ENCODE assay signal across 27 mouse cellular contexts in the genomic region with DNA sequence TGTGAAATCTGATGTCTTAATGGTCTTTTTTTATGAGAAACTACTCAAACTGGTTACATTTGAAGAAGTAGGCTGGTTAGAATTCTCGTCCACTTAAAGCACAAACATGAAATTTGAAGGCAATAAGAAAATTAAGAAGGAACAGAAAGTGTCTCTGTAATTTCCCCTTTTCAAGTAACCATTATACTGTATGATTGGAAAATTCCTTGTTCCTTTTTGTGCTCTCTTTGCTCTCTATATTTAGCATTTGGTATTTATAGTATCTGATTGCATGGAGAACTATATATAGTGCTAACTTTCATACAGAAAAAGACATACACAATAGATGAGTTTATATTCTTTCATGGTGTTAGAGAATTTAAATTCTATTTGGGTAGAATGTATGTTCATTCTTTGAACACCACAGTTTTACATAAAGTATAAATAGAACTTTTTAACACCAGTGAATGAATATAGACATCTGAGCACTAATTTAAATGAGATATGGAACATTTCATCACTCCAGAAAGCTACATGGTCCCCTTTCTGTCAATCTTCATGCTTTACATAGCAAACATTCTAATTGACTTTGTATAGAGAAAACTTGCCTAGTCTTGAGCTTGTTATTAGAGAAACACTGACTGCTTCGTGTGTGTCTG. TPM values are rescaled to one million over a fixed set of nuclear protein-coding genes. Genes with fewer than 3 reads are reported as not detected.
DNase-seq lines count a peak whose midpoint lies in the region; ATAC-seq and TF ChIP-seq lines count a peak whose summit lies in the region.
"Had no signal": no experiment of that assay in that cellular context is flagged by ENCODE, and none has a peak within 500 bp of the region (broad histone marks: within the 10 kb centered on the region; RNA-seq: fewer than 3 reads in every experiment).

No protein-coding gene starts in this region.

- H3K27ac ChIP-seq in forebrain, postnatal 0 days (ENCODE audit: low read depth, low read length) = no peak overlapping the region
- H3K27ac ChIP-seq in forebrain, embryonic 11.5 days (ENCODE audit: low read depth, low read length) = no peak overlapping the region
- H3K27ac ChIP-seq in heart, postnatal 0 days (ENCODE audit: low read depth) = no peak overlapping the region
- no peak overlapping the region for H3K27ac ChIP-seq in hindbrain, embryonic 16.5 days (ENCODE audit: low read depth, low read length)
- no peak overlapping the region for H3K27ac ChIP-seq in intestine, embryonic 16.5 days (ENCODE audit: low read length)
- H3K27ac ChIP-seq: heart, embryonic 13.5 days; hindbrain, embryonic 12.5 days; lung, embryonic 15.5 days; midbrain, embryonic 13.5 days had no signal

- H3K9ac ChIP-seq in forebrain, postnatal 0 days = no peak overlapping the region
- H3K9ac ChIP-seq in forebrain, embryonic 11.5 days (ENCODE audit: low read length) = no peak overlapping the region
- no peak overlapping the region for H3K9ac ChIP-seq in heart, postnatal 0 days (replicated peaks; ENCODE audit: low read depth, low read length)
- no peak overlapping the region for H3K9ac ChIP-seq in hindbrain, embryonic 16.5 days (ENCODE audit: low read depth, low read length)
- H3K9ac ChIP-seq in intestine, embryonic 16.5 days (ENCODE audit: low read depth, low read length) = no peak overlapping the region
- H3K9ac ChIP-seq: heart, embryonic 13.5 days; hindbrain, embryonic 12.5 days; lung, embryonic 15.5 days; midbrain, embryonic 13.5 days had no signal

- H3K4me1 ChIP-seq in forebrain, postnatal 0 days (ENCODE audit: insufficient read depth) = no peaks in the 10 kb centered on the region
- H3K4me1 ChIP-seq in forebrain, embryonic 11.5 days (replicated peaks; ENCODE audit: control insufficient read depth, insufficient read depth, low read length) = no peaks in the 10 kb centered on the region
- H3K4me1 ChIP-seq in heart, postnatal 0 days (ENCODE audit: control insufficient read depth, insufficient read depth) = no peaks in the 10 kb centered on the region
- H3K4me1 ChIP-seq in hindbrain, embryonic 16.5 days (ENCODE audit: control insufficient read depth, insufficient read depth, low read depth, low read length) = no peaks in the 10 kb centered on the region
- H3K4me1 ChIP-seq in intestine, embryonic 16.5 days (ENCODE audit: control insufficient read depth, insufficient read depth, low read length) = no peaks in the 10 kb centered on the region
- H3K4me1 ChIP-seq: heart, embryonic 13.5 days; hindbrain, embryonic 12.5 days; lung, embryonic 15.5 days; midbrain, embryonic 13.5 days had no signal

- H3K36me3 ChIP-seq in forebrain, postnatal 0 days (ENCODE audit: insufficient read depth) = no peaks in the 10 kb centered on the region
- no peaks in the 10 kb centered on the region for H3K36me3 ChIP-seq in forebrain, embryonic 11.5 days (ENCODE audit: control insufficient read depth, insufficient read depth, low read length)
- no peaks in the 10 kb centered on the region for H3K36me3 ChIP-seq in heart, postnatal 0 days (replicated peaks; ENCODE audit: control insufficient read depth, insufficient read depth, low read length)
- no peaks in the 10 kb centered on the region for H3K36me3 ChIP-seq in hindbrain, embryonic 16.5 days (ENCODE audit: control insufficient read depth, insufficient read depth, low read length)
- no peaks in the 10 kb centered on the region for H3K36me3 ChIP-seq in intestine, embryonic 16.5 days (ENCODE audit: control insufficient read depth, insufficient read depth, low read length)
- H3K36me3 ChIP-seq: heart, embryonic 13.5 days; hindbrain, embryonic 12.5 days; lung, embryonic 15.5 days; midbrain, embryonic 13.5 days had no signal

- DNase-seq in forebrain, postnatal 0 days = no peak
- DNase-seq in forebrain, embryonic 11.5 days (ENCODE audit: low spot score) = no peak
- peak; percentile 26 for DNase-seq in heart, postnatal 0 days (ENCODE audit: low spot score)
- DNase-seq in heart, adult 18-20 months = no peak
- DNase-seq: adrenal gland, postnatal 14 days; cerebellum, adult 11-12 months; cerebellum, postnatal 10 days; gastrocnemius, postnatal 10 days; heart, adult 11 months; heart, postnatal 14 days; kidney, adult 9 months; kidney, postnatal 10 days; layer of hippocampus, postnatal 36 days; liver; retina, postnatal 1 day; right cerebral cortex, postnatal 14 days had no signal

- TF ChIP-seq EP300 in heart, postnatal 0 days (IDR thresholded peaks at IDR 0.05; ENCODE audit: low read depth) = no peak

- no peak for TF ChIP-seq CTCF in forebrain, postnatal 0 days (IDR thresholded peaks at IDR 0.05; ENCODE audit: low read depth)
- no peak for TF ChIP-seq CTCF in heart, postnatal 0 days (IDR thresholded peaks at IDR 0.05; ENCODE audit: low read depth)

- peak; percentile 47; the same call in 1 of the 2 replicates for ATAC-seq in forebrain, postnatal 0 days
- ATAC-seq in forebrain, embryonic 11.5 days (replicated peaks; ENCODE audit: low FRiP score) = no peak
- ATAC-seq in heart, postnatal 0 days (ENCODE audit: insufficient read depth, low read depth) = no peak
- ATAC-seq in granulocyte monocyte progenitor cell, adult 5-6 weeks (replicated peaks; ENCODE audit: poor library complexity, severe bottlenecking) = peak; percentile 88
- peak; percentile 37 for ATAC-seq in neutrophil, adult 5-6 weeks (ENCODE audit: extremely low read depth, insufficient number of reproducible peaks, low FRiP score, poor library complexity, severe bottlenecking)
- ATAC-seq in hindbrain, embryonic 16.5 days = no peak
- ATAC-seq in intestine, embryonic 16.5 days = no peak
- ATAC-seq: forebrain, embryonic 14.5 days; intestine, postnatal 0 days; midbrain, embryonic 13.5 days; Patski had no signal

- no peak overlapping the region for H3K4me3 ChIP-seq in forebrain, postnatal 0 days (ENCODE audit: low read depth, low read length)
- H3K4me3 ChIP-seq in forebrain, embryonic 11.5 days (ENCODE audit: low read depth, low read length) = no peak overlapping the region
- no peak overlapping the region for H3K4me3 ChIP-seq in heart, postnatal 0 days (ENCODE audit: low read depth, low read length)
- H3K4me3 ChIP-seq in hindbrain, embryonic 16.5 days (ENCODE audit: low read length) = no peak overlapping the region
- no peak overlapping the region for H3K4me3 ChIP-seq in intestine, embryonic 16.5 days (ENCODE audit: low read length)
- H3K4me3 ChIP-seq: heart, embryonic 13.5 days; hindbrain, embryonic 12.5 days; lung, embryonic 15.5 days; midbrain, embryonic 13.5 days had no signal

- H3K4me2 ChIP-seq in forebrain, postnatal 0 days (ENCODE audit: low read depth) = no peak overlapping the region
- no peak overlapping the region for H3K4me2 ChIP-seq in forebrain, embryonic 11.5 days (ENCODE audit: low read depth, low read length, severe bottlenecking)
- no peak overlapping the region for H3K4me2 ChIP-seq in heart, postnatal 0 days (ENCODE audit: low read depth, low read length)
- H3K4me2 ChIP-seq in hindbrain, embryonic 16.5 days (ENCODE audit: low read length) = no peak overlapping the region
- H3K4me2 ChIP-seq in intestine, embryonic 16.5 days (ENCODE audit: low read depth, low read length) = no peak overlapping the region
- H3K4me2 ChIP-seq: heart, embryonic 13.5 days; hindbrain, embryonic 12.5 days; lung, embryonic 15.5 days; midbrain, embryonic 13.5 days had no signal

- H3K27me3 ChIP-seq in forebrain, postnatal 0 days (ENCODE audit: insufficient read depth, low read length) = no peaks in the 10 kb centered on the region
- no peaks in the 10 kb centered on the region for H3K27me3 ChIP-seq in forebrain, embryonic 11.5 days (ENCODE audit: control insufficient read depth, insufficient read depth, low read length)
- no peaks in the 10 kb centered on the region for H3K27me3 ChIP-seq in heart, postnatal 0 days (ENCODE audit: control insufficient read depth, insufficient read depth, low read length)
- H3K27me3 ChIP-seq in hindbrain, embryonic 16.5 days (replicated peaks; ENCODE audit: control insufficient read depth, insufficient read depth, low read length) = no peaks in the 10 kb centered on the region
- H3K27me3 ChIP-seq in intestine, embryonic 16.5 days (replicated peaks; ENCODE audit: control insufficient read depth, insufficient read depth, low read length) = no peaks in the 10 kb centered on the region
- H3K27me3 ChIP-seq: heart, embryonic 13.5 days; hindbrain, embryonic 12.5 days; lung, embryonic 15.5 days; midbrain, embryonic 13.5 days had no signal

- 63% methylated on average over 2 of the region's 2 CpGs for WGBS in forebrain, postnatal 0 days
- WGBS in forebrain, embryonic 11.5 days = 85% methylated on average over 2 of the region's 2 CpGs
- WGBS in heart, postnatal 0 days = 56% methylated on average over 2 of the region's 2 CpGs
- 86% methylated on average over 2 of the region's 2 CpGs for WGBS in hindbrain, embryonic 16.5 days
- WGBS in intestine, embryonic 16.5 days = 70% methylated on average over 2 of the region's 2 CpGs

- no peaks in the 10 kb centered on the region for H3K9me3 ChIP-seq in forebrain, postnatal 0 days (ENCODE audit: low read length)
- H3K9me3 ChIP-seq in forebrain, embryonic 11.5 days (ENCODE audit: control insufficient read depth, low read length) = no peaks in the 10 kb centered on the region
- H3K9me3 ChIP-seq in heart, postnatal 0 days (replicated peaks; ENCODE audit: control insufficient read depth, low read length) = no peaks in the 10 kb centered on the region
- no peaks in the 10 kb centered on the region for H3K9me3 ChIP-seq in hindbrain, embryonic 16.5 days (ENCODE audit: control insufficient read depth, low read length)
- no peaks in the 10 kb centered on the region for H3K9me3 ChIP-seq in intestine, embryonic 16.5 days (ENCODE audit: control insufficient read depth, low read length)
- H3K9me3 ChIP-seq: heart, embryonic 13.5 days; hindbrain, embryonic 12.5 days; lung, embryonic 15.5 days; midbrain, embryonic 13.5 days had no signal

RNA-seq across cellular contexts. Expression of gene Bmt2, which starts 14.0 kb away (rescaled TPM):
- total RNA-seq in forebrain, postnatal 0 days (2014; rRNA removed) = 37.2 and 38.9 TPM in 2 replicates
- polyA plus RNA-seq in forebrain, postnatal 0 days (2015; fragmentation: Nextera tagmentation; extraction: Ambion mirVana) = 7.0 and 11.8 TPM in 2 replicates
- 24.4 and 29.1 TPM in 2 replicates for polyA plus RNA-seq in forebrain, embryonic 11.5 days (2014; fragmentation: Nextera tagmentation; extraction: Ambion mirVana)
- 13.1 and 16.4 TPM in 2 replicates for total RNA-seq in heart, postnatal 0 days (2014; rRNA removed; ENCODE audit: low replicate concordance)
- 8.7 and 9.7 TPM in 2 replicates for polyA plus RNA-seq in heart, postnatal 0 days (2015; fragmentation: Nextera tagmentation; extraction: Ambion mirVana)
- 1 to 10 TPM; 9.3 to 9.8 TPM for total RNA-seq in heart, adult 18-20 months (2021)
- 8.2 and 11.1 TPM in 2 replicates for total RNA-seq in granulocyte monocyte progenitor cell, adult 5-6 weeks (2014; fragmentation: Nextera tagmentation)
- 5.3 and 12.2 TPM in 2 replicates for total RNA-seq in granulocyte monocyte progenitor cell, adult 5-6 weeks (2017)
- 38.1 and 42.7 TPM in 2 replicates for total RNA-seq in neutrophil, adult 5-6 weeks (2017)
- polyA plus RNA-seq in hindbrain, embryonic 16.5 days (2015; fragmentation: Nextera tagmentation; extraction: Ambion mirVana) = 15.0 and 18.4 TPM in 2 replicates
- polyA plus RNA-seq in intestine, embryonic 16.5 days (2015; fragmentation: Nextera tagmentation; extraction: Ambion mirVana) = 4.6 and 9.2 TPM in 2 replicates

Comparison
In these comparisons a context has a peak if more than half of its experiments do, and no peak if none do; other contexts are left out.
1. ATAC-seq: peak in forebrain, postnatal 0 days (single experiment), granulocyte monocyte progenitor cell, adult 5-6 weeks (single experiment) and neutrophil, adult 5-6 weeks (single experiment); none in forebrain, embryonic 11.5 days (single experiment), heart, postnatal 0 days (single experiment), hindbrain, embryonic 16.5 days (single experiment) and intestine, embryonic 16.5 days (single experiment).